Comparison of ENCODE assay signal across 31 mouse cellular contexts in genomic region chr3:61161384-61161783, GRCm38 (mm10).
"Had no signal": no experiment of that assay in that cellular context is flagged by ENCODE, and none has a peak within 500 bp of the region (broad histone marks: within the 10 kb centered on the region; RNA-seq: fewer than 3 reads in every experiment).

No protein-coding gene starts in this region.

- ATAC-seq: liver, embryonic 12.5 days; liver, postnatal 0 days; lung, postnatal 0 days; midbrain, embryonic 13.5 days; midbrain, embryonic 15.5 days; midbrain, embryonic 16.5 days had no signal

- H3K4me2 ChIP-seq: limb, embryonic 12.5 days; limb, embryonic 13.5 days; limb, embryonic 15.5 days; liver, embryonic 11.5 days; liver, embryonic 12.5 days; liver, embryonic 13.5 days; liver, embryonic 15.5 days; lung, embryonic 14.5 days; lung, embryonic 15.5 days; midbrain, embryonic 12.5 days; midbrain, embryonic 13.5 days; midbrain, embryonic 15.5 days had no signal

- H3K27me3 ChIP-seq: limb, embryonic 12.5 days; limb, embryonic 13.5 days; limb, embryonic 15.5 days; liver, embryonic 12.5 days; liver, embryonic 13.5 days; liver, embryonic 15.5 days; lung, embryonic 15.5 days; megakaryocyte, embryonic 14.5 days; midbrain, embryonic 12.5 days; midbrain, embryonic 13.5 days; midbrain, embryonic 15.5 days had no signal

- H3K4me3 ChIP-seq: left cerebral cortex, adult 2 months; limb, embryonic 10.5 days; limb, embryonic 12.5 days; limb, embryonic 13.5 days; limb, embryonic 15.5 days; liver, embryonic 12.5 days; liver, embryonic 13.5 days; liver, embryonic 15.5 days; lung, embryonic 15.5 days; megakaryocyte, embryonic 14.5 days; midbrain, embryonic 10.5 days; midbrain, embryonic 12.5 days; midbrain, embryonic 13.5 days; midbrain, embryonic 15.5 days; myocyte had no signal

- DNase-seq: left cerebral cortex, postnatal 4 days; liver; liver, embryonic 13.5 days; liver, postnatal 0 days; lung, adult 18-20 months; lung, adult 2 months; lung, embryonic 14.5 days; lung, postnatal 10 days; lung, postnatal 14 days; lung, postnatal 36 days; lung, postnatal 4 days; midbrain, embryonic 14.5 days had no signal

- H3K9me3 ChIP-seq: limb, embryonic 10.5 days; limb, embryonic 12.5 days; limb, embryonic 13.5 days; limb, embryonic 15.5 days; liver, embryonic 12.5 days; liver, embryonic 13.5 days; liver, embryonic 15.5 days; lung, embryonic 15.5 days; megakaryocyte, embryonic 14.5 days; midbrain, embryonic 10.5 days; midbrain, embryonic 12.5 days; midbrain, embryonic 13.5 days; midbrain, embryonic 15.5 days had no signal

- H3K27ac ChIP-seq: left cerebral cortex, adult 2 months; limb, embryonic 10.5 days; limb, embryonic 12.5 days; limb, embryonic 13.5 days; limb, embryonic 15.5 days; liver, embryonic 12.5 days; liver, embryonic 13.5 days; liver, embryonic 14.5 days; liver, embryonic 15.5 days; lung, embryonic 15.5 days; macrophage; midbrain, embryonic 10.5 days; midbrain, embryonic 12.5 days; midbrain, embryonic 13.5 days; midbrain, embryonic 15.5 days had no signal

- H3K36me3 ChIP-seq: limb, embryonic 10.5 days; limb, embryonic 12.5 days; limb, embryonic 13.5 days; limb, embryonic 15.5 days; liver, embryonic 12.5 days; liver, embryonic 13.5 days; liver, embryonic 15.5 days; lung, embryonic 15.5 days; midbrain, embryonic 10.5 days; midbrain, embryonic 12.5 days; midbrain, embryonic 13.5 days; midbrain, embryonic 15.5 days had no signal

- H3K4me1 ChIP-seq: limb, embryonic 10.5 days; limb, embryonic 12.5 days; limb, embryonic 13.5 days; limb, embryonic 15.5 days; liver, embryonic 15.5 days; lung, embryonic 15.5 days; midbrain, embryonic 10.5 days; midbrain, embryonic 12.5 days; midbrain, embryonic 13.5 days; midbrain, embryonic 15.5 days had no signal

- H3K9ac ChIP-seq: limb, embryonic 12.5 days; limb, embryonic 13.5 days; limb, embryonic 15.5 days; liver, embryonic 12.5 days; liver, embryonic 13.5 days; liver, embryonic 14.5 days; liver, embryonic 15.5 days; liver, postnatal 0 days; lung, embryonic 14.5 days; lung, embryonic 15.5 days; midbrain, embryonic 12.5 days; midbrain, embryonic 13.5 days; midbrain, embryonic 15.5 days had no signal
